Mouse (Mus musculus): ENCODE measurements around the gene Dnhd1. TPM values are rescaled to one million over a fixed set of nuclear protein-coding genes. Genes with fewer than 3 reads are reported as not detected.
"Not testable (repeated sequence)": the region's sequence is repeated elsewhere in the genome, so short reads cannot be mapped to it uniquely, and the experiment has no call there.

Dnhd1 gene
- total RNA-seq, 2 experiments from 2014 or later: 5.1 to 5.9 TPM

- DNase-seq (ENCODE audit: low spot score in 2 of 2): peak; percentile 95 to 96
Observed at GRCm38 (mm10) chr7:105640233-105640893, 10.3 kb upstream of the Dnhd1 start, which contains the start of the genes Arfip2 and Gm45799. Gene Arfip2 (minus strand): TSS chr7:105640416. Gene Gm45799 (plus strand): TSS chr7:105640552.

GRCm38 (mm10) chr7:105640894-105641255 is 9.8 kb upstream of the Dnhd1 start:
- DNase-seq (ENCODE audit: low spot score in 2 of 2): peak in 1 of 2 experiments; percentile 59

GRCm38 (mm10) chr7:105641936-105642335 is 8.7 kb upstream of the Dnhd1 start:
- DNase-seq (ENCODE audit: low spot score in 2 of 2): no peak

GRCm38 (mm10) chr7:105685541-105686197 is 35.0 kb downstream of the Dnhd1 start:
- no peak for DNase-seq (ENCODE audit: low spot score in 2 of 2)

- DNase-seq (ENCODE audit: low spot score in 2 of 2): no peak
Observed at GRCm38 (mm10) chr7:105690875-105691274, 40.2 kb downstream of the Dnhd1 start.

GRCm38 (mm10) chr7:105703184-105703583 is 52.6 kb downstream of the Dnhd1 start:
- DNase-seq (ENCODE audit: low spot score in 2 of 2): no peak

- DNase-seq (ENCODE audit: low spot score in 2 of 2): no peak
Observed at GRCm38 (mm10) chr7:105703816-105704215, 53.2 kb downstream of the Dnhd1 start.

- no peak for DNase-seq (ENCODE audit: low spot score in 2 of 2)
Observed at GRCm38 (mm10) chr7:105708733-105709132, 58.1 kb downstream of the Dnhd1 start.

- DNase-seq (ENCODE audit: low spot score in 2 of 2): no peak
Observed at GRCm38 (mm10) chr7:105715366-105715765, 64.7 kb downstream of the Dnhd1 start.

- no peak for DNase-seq (ENCODE audit: low spot score in 2 of 2)
Observed at GRCm38 (mm10) chr7:105721916-105722315, 71.3 kb downstream of the Dnhd1 start.

GRCm38 (mm10) chr7:105726144-105726979 is 75.7 kb downstream of the Dnhd1 start:
- peak; percentile 42 to 57 for DNase-seq (ENCODE audit: low spot score in 2 of 2)

- no peak for DNase-seq (ENCODE audit: low spot score in 2 of 2)
Observed at GRCm38 (mm10) chr7:105726980-105727325, 76.3 kb downstream of the Dnhd1 start.

GRCm38 (mm10) chr7:105728701-105729428 is 78.2 kb downstream of the Dnhd1 start:
- DNase-seq (ENCODE audit: low spot score in 2 of 2): no peak

GRCm38 (mm10) chr7:105733836-105734235 is 83.2 kb downstream of the Dnhd1 start:
- no peak for DNase-seq (ENCODE audit: low spot score in 2 of 2)

GRCm38 (mm10) chr7:105734826-105735225 is 84.2 kb downstream of the Dnhd1 start:
- DNase-seq (ENCODE audit: low spot score in 2 of 2): no peak

- not testable (repeated sequence) for DNase-seq (ENCODE audit: low spot score in 2 of 2)
Observed at GRCm38 (mm10) chr7:105735464-105735863, 84.8 kb downstream of the Dnhd1 start.

- DNase-seq (ENCODE audit: low spot score in 2 of 2): peak; percentile 89 to 92
Observed at GRCm38 (mm10) chr7:105736264-105736901, 85.8 kb downstream of the Dnhd1 start, which contains the start of gene Ilk. Gene Ilk (plus strand): TSS chr7:105736592.

GRCm38 (mm10) chr7:105736911-105737521 is 86.4 kb downstream of the Dnhd1 start, which contains the start of gene Rrp8:
Gene Rrp8 (minus strand): TSS chr7:105737385.
- peak; percentile 35 to 52 for DNase-seq (ENCODE audit: low spot score in 2 of 2)

- no peak for DNase-seq (ENCODE audit: low spot score in 2 of 2)
Observed at GRCm38 (mm10) chr7:105737648-105738047, 87.0 kb downstream of the Dnhd1 start.

- no peak for DNase-seq (ENCODE audit: low spot score in 2 of 2)
Observed at GRCm38 (mm10) chr7:105738286-105738685, 87.7 kb downstream of the Dnhd1 start.
